Mouse (Mus musculus) heart, postnatal 0 days (tissue): ENCODE measurements at regions not wholly inside any gene's neighbourhood (a gene's known extent, or its start where the extent isn't known, plus 50 kb on each side); places are given as distances from the start of the nearest gene placed in this dataset.

Source experiments
- ATAC-seq: fragments of 200-750 bp; cut with Nextera tagmentation; 2 replicates; pipeline ENCODE4 v1.8.0; 2017; ENCODE audit warnings: low read depth, moderate number of reproducible peaks, moderate library complexity; ENCODE audit not compliant: insufficient read depth
- DNase-seq: peaks from one replicate; pipeline ENCODE4 v3.0.0-alpha.2; 2016; ENCODE audit warnings: low spot score
- H3K27ac ChIP-seq: fragments of 300-500 bp; sonication (generic); 2 replicates; pipeline ENCODE4 v1.5.1; 2014; ENCODE audit warnings: low read depth, mild to moderate bottlenecking
- H3K27me3 ChIP-seq: fragments of 300-500 bp; sonication (generic); 2 replicates; pipeline ENCODE4 v1.6.1; 2014; ENCODE audit warnings: low read length, mixed read lengths; ENCODE audit not compliant: control insufficient read depth, insufficient read depth
- H3K36me3 ChIP-seq: fragments of 300-500 bp; sonication (generic); replicated peaks from 2 replicates; pipeline ENCODE4 v1.6.1; 2014; ENCODE audit warnings: low read length, mixed read lengths; ENCODE audit not compliant: control insufficient read depth, insufficient read depth
- H3K4me1 ChIP-seq: fragments of 300-500 bp; sonication (generic); 2 replicates; pipeline ENCODE4 v1.6.1; 2014; ENCODE audit warnings: antibody characterized with exemption; ENCODE audit not compliant: control insufficient read depth, insufficient read depth
- H3K4me2 ChIP-seq: fragments of 300-500 bp; sonication (generic); 2 replicates; pipeline ENCODE4 v1.6.1; 2014; ENCODE audit warnings: low read depth, mild to moderate bottlenecking, low read length, moderate library complexity
- H3K4me3 ChIP-seq: fragments of 300-500 bp; sonication (generic); 2 replicates; pipeline ENCODE4 v1.5.1; 2014; ENCODE audit warnings: low read depth, low read length
- H3K9ac ChIP-seq: fragments of 300-500 bp; sonication (generic); replicated peaks from 2 replicates; pipeline ENCODE4 v1.6.1; 2014; ENCODE audit warnings: low read depth, low read length, mixed read lengths
- H3K9me3 ChIP-seq: fragments of 300-500 bp; sonication (generic); replicated peaks from 2 replicates; pipeline ENCODE4 v1.6.1; 2016; ENCODE audit warnings: low read length; ENCODE audit not compliant: control insufficient read depth
- CTCF ChIP-seq: IDR thresholded peaks from 2 replicates; pipeline ENCODE4 v1.5.1; 2016; ENCODE audit warnings: antibody characterized with exemption, control low read depth, low read depth
- EP300 ChIP-seq: IDR thresholded peaks from 2 replicates; pipeline ENCODE4 v1.6.1; 2016; ENCODE audit warnings: antibody characterized with exemption, low read depth
- WGBS: fragments of 180-500 bp; shearing (Covaris S2); extraction: QIAGEN DNeasy Blood & Tissue Kit; methylation state at CpG from one replicate; pipeline ENCODE4 v1.1.7; 2014; 5-methylcytosine and 5-hydroxymethylcytosine counted together

DNA sequence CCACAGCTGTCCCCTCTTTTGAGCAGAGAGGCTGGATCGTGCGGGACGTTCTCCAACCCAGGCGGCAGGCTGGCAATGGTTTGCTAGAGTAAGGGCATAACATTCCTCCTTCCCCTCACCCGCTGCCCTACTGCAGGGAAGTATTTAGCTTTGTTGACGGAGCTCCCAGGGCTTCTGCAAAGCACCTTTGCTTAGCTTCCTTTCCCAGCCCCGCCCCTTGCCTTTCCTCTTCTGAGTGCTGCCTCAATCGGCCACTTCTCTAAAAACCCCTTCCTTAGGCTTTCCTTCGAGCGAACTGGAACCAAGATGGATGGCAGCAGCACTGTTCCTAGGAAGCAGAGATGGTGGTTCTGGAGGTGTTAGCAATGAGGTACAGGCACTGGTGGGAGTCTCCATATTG, 183.2 kb upstream of the Adgrl2 start:
- DNase-seq, result no peak
- Histone ChIP-seq H3K9me3 (no peaks in the 10 kb centered on the region), H3K4me2 (peak overlapping the region; percentile 17), H3K36me3 (no peaks in the 10 kb centered on the region), H3K9ac (0 out of 2 replicates have a peak overlapping the region, but pooled peaks have one; percentile 26), H3K27ac (no peak overlapping the region), H3K4me1 (0 out of 2 replicates have a peak, but pooled peaks cover 5% of the 10 kb centered on the region), H3K4me3 (no peak overlapping the region), H3K27me3 (no peaks in the 10 kb centered on the region)
- ATAC-seq, result no peak
- TF ChIP-seq CTCF (no peak), EP300 (no peak)
- WGBS, result 37% methylated on average over 10 of the region's 10 CpGs

DNA sequence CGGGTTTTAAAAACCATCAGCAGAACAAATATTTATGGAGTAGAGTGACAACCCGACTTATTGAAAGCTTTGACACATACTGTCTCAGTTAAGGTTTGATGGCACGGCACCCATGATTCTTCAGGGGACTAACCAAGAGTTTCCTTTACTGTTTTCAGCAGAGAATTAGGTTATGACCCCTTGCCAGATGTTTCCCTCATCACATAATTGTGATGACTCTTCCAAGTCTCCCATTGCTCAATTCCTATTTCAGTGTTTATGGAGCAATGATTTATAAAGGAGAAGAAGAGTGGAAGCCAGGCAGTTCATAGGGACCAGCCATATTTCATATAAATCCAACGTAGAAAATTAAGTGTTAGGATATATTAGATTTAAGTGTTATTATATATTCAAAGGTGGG, 181.4 kb upstream of the Adgrl2 start:
- H3K27ac ChIP-seq, result no peak overlapping the region
- no peaks in the 10 kb centered on the region for H3K9me3 ChIP-seq
- H3K9ac ChIP-seq, result no peak overlapping the region
- WGBS, result 80% methylated on average over 4 of the region's 4 CpGs
- DNase-seq, result no peak
- H3K27me3 ChIP-seq, result no peaks in the 10 kb centered on the region
- H3K4me3 ChIP-seq, result no peak overlapping the region
- H3K4me2 ChIP-seq, result no peak overlapping the region
- no peaks in the 10 kb centered on the region for H3K36me3 ChIP-seq
- H3K4me1 ChIP-seq, result 0 out of 2 replicates have a peak, but pooled peaks cover 5% of the 10 kb centered on the region
- ATAC-seq, result no peak
- TF ChIP-seq CTCF (no peak), EP300 (no peak)

DNA sequence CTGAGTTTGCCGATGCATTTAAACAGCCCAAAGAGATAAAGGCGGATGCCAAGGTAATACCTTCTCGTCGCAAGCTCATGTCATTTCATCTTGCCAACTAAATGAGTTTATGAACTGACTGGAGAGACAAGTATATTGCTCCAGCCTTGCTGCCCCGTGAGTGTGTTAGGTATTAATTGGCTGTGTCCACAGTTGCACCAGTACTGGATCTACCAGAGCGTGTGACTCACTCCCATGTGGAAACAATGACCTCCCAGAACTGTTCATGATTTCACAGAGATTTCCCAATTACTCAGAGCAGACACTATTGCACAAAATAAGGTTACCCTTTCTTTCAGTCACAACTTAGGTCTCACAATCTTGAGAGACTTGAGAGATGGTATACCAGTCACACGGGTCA, 179.8 kb upstream of the Adgrl2 start:
- ATAC-seq, result no peak
- Histone ChIP-seq H3K9ac (no peak overlapping the region), H3K4me2 (no peak overlapping the region), H3K9me3 (no peaks in the 10 kb centered on the region), H3K36me3 (no peaks in the 10 kb centered on the region), H3K27ac (no peak overlapping the region), H3K4me1 (0 out of 2 replicates have a peak, but pooled peaks cover 5% of the 10 kb centered on the region), H3K27me3 (no peaks in the 10 kb centered on the region), H3K4me3 (no peak overlapping the region)
- DNase-seq, result no peak
- WGBS, result 78% methylated on average over 7 of the region's 7 CpGs
- no peak for TF ChIP-seq CTCF

DNA sequence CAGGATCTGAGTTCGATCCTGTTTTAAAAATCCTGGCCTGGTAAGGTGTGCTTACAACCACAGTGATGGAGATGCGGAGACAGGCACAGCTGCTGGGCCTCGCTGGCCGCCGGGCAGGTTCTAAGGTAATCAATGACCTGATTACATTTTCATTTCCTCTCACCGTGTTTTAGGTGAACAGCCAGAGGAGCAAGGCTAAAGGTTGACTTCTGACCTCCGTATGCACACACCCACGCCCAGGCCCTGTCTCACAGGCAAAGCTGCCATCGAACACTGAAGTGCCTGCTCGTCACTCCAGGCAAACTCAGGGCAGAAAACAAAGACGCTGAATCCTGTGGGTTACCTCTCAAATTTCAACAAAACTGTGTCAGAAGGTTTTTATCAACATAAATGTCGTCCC, 179.1 kb upstream of the Adgrl2 start:
- no peak overlapping the region for H3K4me3 ChIP-seq
- H3K9me3 ChIP-seq, result no peaks in the 10 kb centered on the region
- H3K36me3 ChIP-seq, result no peaks in the 10 kb centered on the region
- 0 out of 2 replicates have a peak, but pooled peaks cover 5% of the 10 kb centered on the region for H3K4me1 ChIP-seq
- 81% methylated on average over 12 of the region's 12 CpGs for WGBS
- H3K9ac ChIP-seq, result no peak overlapping the region
- H3K27me3 ChIP-seq, result no peaks in the 10 kb centered on the region
- DNase-seq (no peak), ATAC-seq (no peak)
- no peak overlapping the region for H3K27ac ChIP-seq
- TF ChIP-seq CTCF (no peak), EP300 (no peak)
- H3K4me2 ChIP-seq, result no peak overlapping the region

DNA sequence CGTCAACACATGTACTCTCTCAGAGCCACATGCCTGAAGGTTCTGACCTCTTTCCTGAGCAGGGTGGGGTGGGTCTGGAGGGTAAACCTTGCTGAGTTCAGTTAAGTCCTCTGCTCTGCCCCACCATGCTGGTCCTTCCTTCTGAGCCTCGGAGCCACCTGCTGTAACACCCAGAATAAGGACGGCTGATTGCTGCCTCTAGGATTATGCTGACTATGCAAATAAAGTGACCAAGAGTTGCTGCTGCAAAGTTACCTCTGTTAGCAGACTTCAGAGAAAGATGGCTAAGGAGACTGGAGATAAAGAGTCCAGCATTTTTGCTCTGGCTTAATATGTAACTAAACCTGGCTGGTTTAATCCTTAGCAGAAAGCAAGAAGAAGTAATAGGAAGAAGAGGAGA, 177.6 kb upstream of the Adgrl2 start:
- 80% methylated on average over 3 of the region's 3 CpGs for WGBS

DNA sequence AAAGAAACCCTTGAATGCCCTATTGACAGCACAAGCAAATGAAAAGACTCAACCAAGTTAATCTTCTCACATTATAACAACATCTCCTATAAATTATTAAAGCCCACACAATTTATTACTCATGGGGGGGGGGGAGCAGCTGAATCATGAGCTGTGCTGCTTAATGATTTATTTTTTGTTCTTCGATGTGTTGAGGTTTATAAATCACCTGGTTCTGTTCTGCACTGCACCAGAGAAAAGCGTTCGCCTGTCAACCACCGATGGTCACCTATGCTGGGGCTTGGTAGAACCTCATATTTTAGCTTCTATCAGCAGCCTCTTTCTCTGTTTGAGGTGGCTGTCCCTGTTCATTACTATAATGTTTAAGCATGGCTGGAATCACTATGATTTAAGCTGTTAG, 174.4 kb upstream of the Adgrl2 start:
- TF ChIP-seq CTCF (no peak), EP300 (no peak)
- no peaks in the 10 kb centered on the region for H3K4me1 ChIP-seq
- ATAC-seq (no peak), DNase-seq (no peak)
- WGBS, result 92% methylated on average over 4 of the region's 4 CpGs
- H3K27ac ChIP-seq, result no peak overlapping the region
- H3K4me2 ChIP-seq, result no peak overlapping the region
- no peak overlapping the region for H3K4me3 ChIP-seq
- H3K27me3 ChIP-seq, result no peaks in the 10 kb centered on the region
- no peak overlapping the region for H3K9ac ChIP-seq
- no peaks in the 10 kb centered on the region for H3K9me3 ChIP-seq
- H3K36me3 ChIP-seq, result no peaks in the 10 kb centered on the region

More for the DNA sequence above, 177.6 kb upstream of the Adgrl2 start:
- Histone ChIP-seq H3K27me3 (no peaks in the 10 kb centered on the region), H3K4me1 (no peaks in the 10 kb centered on the region), H3K9ac (no peak overlapping the region), H3K4me2 (no peak overlapping the region), H3K36me3 (no peaks in the 10 kb centered on the region), H3K27ac (no peak overlapping the region), H3K4me3 (no peak overlapping the region), H3K9me3 (no peaks in the 10 kb centered on the region)
- DNase-seq (no peak), ATAC-seq (no peak)
- no peak for TF ChIP-seq CTCF
- TF ChIP-seq EP300, result no peak
